Comparison of ENCODE assay signal across 9 mouse cellular contexts in the genomic region with DNA sequence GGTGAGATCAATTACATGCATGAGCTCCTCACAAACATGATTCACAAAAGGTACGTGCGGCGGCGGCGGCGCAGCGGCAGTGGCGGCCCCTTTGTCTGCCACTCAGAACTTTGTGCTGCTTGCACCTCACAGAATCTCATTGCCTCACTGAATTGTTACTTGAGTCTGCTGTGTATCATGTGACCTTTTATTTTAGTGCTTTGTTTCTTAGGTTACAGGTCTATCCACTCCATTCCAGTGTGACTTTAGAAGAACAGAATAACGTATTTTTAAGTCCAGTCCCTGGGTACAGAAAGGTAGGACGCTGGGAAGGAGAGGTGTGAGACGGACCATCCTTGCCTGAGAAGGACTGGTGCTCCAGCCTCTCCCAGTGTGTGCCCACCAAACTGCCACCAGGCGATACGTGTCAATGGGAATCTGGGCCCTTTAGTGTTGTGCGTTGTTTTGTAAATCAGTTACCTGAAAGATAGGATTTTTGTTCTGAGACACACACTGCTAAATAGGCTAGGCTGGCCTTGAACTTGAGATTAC. TPM values are rescaled to one million over a fixed set of nuclear protein-coding genes. Genes with fewer than 3 reads are reported as not detected.
DNase-seq lines count a peak whose midpoint lies in the region; ATAC-seq lines count a peak whose summit lies in the region.
"Had no signal": no experiment of that assay in that cellular context is flagged by ENCODE, and none has a peak within 500 bp of the region (broad histone marks: within the 10 kb centered on the region; RNA-seq: fewer than 3 reads in every experiment).

No protein-coding gene starts in this region.

- H3K4me1 ChIP-seq in limb, embryonic 11.5 days (ENCODE audit: control insufficient read depth, insufficient read depth, low read length) = peaks cover 5% of the 10 kb centered on the region; the same call in 1 of the 2 replicates
- H3K4me1 ChIP-seq in neural tube, embryonic 14.5 days (ENCODE audit: control insufficient read depth, insufficient read depth, low read length) = no peaks in the 10 kb centered on the region

- H3K4me3 ChIP-seq in limb, embryonic 11.5 days (ENCODE audit: low read depth, low read length) = no peak overlapping the region
- H3K4me3 ChIP-seq in neural tube, embryonic 14.5 days (ENCODE audit: low read depth, low read length) = no peak overlapping the region

- H3K9me3 ChIP-seq in limb, embryonic 11.5 days (ENCODE audit: control insufficient read depth, low read length) = no peaks in the 10 kb centered on the region
- no peaks in the 10 kb centered on the region for H3K9me3 ChIP-seq in neural tube, embryonic 14.5 days (ENCODE audit: control insufficient read depth, low read length)

- H3K9ac ChIP-seq in limb, embryonic 11.5 days (ENCODE audit: low read length) = peak overlapping the region; percentile 55
- no peak overlapping the region for H3K9ac ChIP-seq in neural tube, embryonic 14.5 days (replicated peaks; ENCODE audit: low read depth, low read length)

- WGBS in limb, embryonic 11.5 days = 31% methylated on average over 14 of the region's 14 CpGs
- WGBS in neural tube, embryonic 14.5 days = 16% methylated on average over 14 of the region's 14 CpGs

- DNase-seq in embryo, embryonic 10 days (ENCODE audit: low spot score) = peak; percentile 79
- DNase-seq in embryo, embryonic 9.5 days (ENCODE audit: extremely low spot score) = no peak
- peak; percentile 25 for DNase-seq in retina, postnatal 1 day
- DNase-seq in retina, embryonic 14.5 days (ENCODE audit: low spot score) = no peak
- DNase-seq in limb, embryonic 11.5 days (ENCODE audit: low spot score) = peak; percentile 51
- no peak for DNase-seq in cerebellum, postnatal 10 days
- DNase-seq in adrenal gland, adult 2 months = no peak
- DNase-seq: right cerebral cortex, postnatal 4 days had no signal

- H3K4me2 ChIP-seq in limb, embryonic 11.5 days (ENCODE audit: low read depth, severe bottlenecking) = peak overlapping the region; percentile 38
- peak overlapping the region; percentile 34; the same call in 1 of the 2 replicates for H3K4me2 ChIP-seq in neural tube, embryonic 14.5 days (ENCODE audit: low read depth, low read length)

- H3K27me3 ChIP-seq in limb, embryonic 11.5 days (ENCODE audit: control insufficient read depth, insufficient read depth, low read length) = no peaks in the 10 kb centered on the region
- H3K27me3 ChIP-seq in neural tube, embryonic 14.5 days (ENCODE audit: control insufficient read depth, insufficient read depth, low read length) = no peaks in the 10 kb centered on the region

- H3K27ac ChIP-seq in limb, embryonic 11.5 days (replicated peaks; ENCODE audit: low read depth, low read length) = no peak overlapping the region
- H3K27ac ChIP-seq in neural tube, embryonic 14.5 days (ENCODE audit: low read depth, low read length) = no peak overlapping the region

- no peak for ATAC-seq in limb, embryonic 11.5 days (ENCODE audit: insufficient number of reproducible peaks, low FRiP score, low TSS enrichment, low read depth)
- no peak for ATAC-seq in neural tube, embryonic 14.5 days (ENCODE audit: low read depth)

- H3K36me3 ChIP-seq in limb, embryonic 11.5 days (ENCODE audit: control insufficient read depth, insufficient read depth, low read length) = no peaks in the 10 kb centered on the region
- no peaks in the 10 kb centered on the region for H3K36me3 ChIP-seq in neural tube, embryonic 14.5 days (ENCODE audit: control insufficient read depth, insufficient read depth, low read length)

RNA-seq across cellular contexts. Expression of gene Rd3l, which starts 32.2 kb away (rescaled TPM):
- polyA plus RNA-seq in limb, embryonic 11.5 days (2014; fragmentation: Nextera tagmentation; extraction: Ambion mirVana) = not detected in 2 replicates
- not detected in 2 replicates for polyA plus RNA-seq in neural tube, embryonic 14.5 days (2014; fragmentation: Nextera tagmentation; extraction: Ambion mirVana)
- total RNA-seq in adrenal gland, adult 2 months (2021) = not detected
- polyA plus RNA-seq in adrenal gland, adult 2 months (2012; rRNA removed) = not detected in 2 replicates

RNA-seq across cellular contexts. Expression of gene Tdrd9, which starts 42.0 kb away (rescaled TPM):
- 0.61 and 0.95 TPM in 2 replicates for polyA plus RNA-seq in limb, embryonic 11.5 days (2014; fragmentation: Nextera tagmentation; extraction: Ambion mirVana)
- polyA plus RNA-seq in neural tube, embryonic 14.5 days (2014; fragmentation: Nextera tagmentation; extraction: Ambion mirVana) = 0.17 and 0.89 TPM in 2 replicates
- under 1 TPM in 1 of 2 experiments, not detected in 1; 0.07 TPM for total RNA-seq in adrenal gland, adult 2 months (2021)
- 0.06 TPM in 1 of 2 replicates, not detected in the other for polyA plus RNA-seq in adrenal gland, adult 2 months (2012; rRNA removed)

RNA-seq across cellular contexts. Expression of gene Atp5mpl, which starts 46.6 kb away (rescaled TPM):
- 670 and 686 TPM in 2 replicates for polyA plus RNA-seq in limb, embryonic 11.5 days (2014; fragmentation: Nextera tagmentation; extraction: Ambion mirVana)
- 737 and 896 TPM in 2 replicates for polyA plus RNA-seq in neural tube, embryonic 14.5 days (2014; fragmentation: Nextera tagmentation; extraction: Ambion mirVana)
- 100 to 1,000 TPM; 274 to 451 TPM for total RNA-seq in adrenal gland, adult 2 months (2021)
- 3.2 and 6.1 TPM in 2 replicates for polyA plus RNA-seq in adrenal gland, adult 2 months (2012; rRNA removed)

Comparison
In these comparisons a context has a peak if more than half of its experiments do, and no peak if none do; other contexts are left out.
1. DNase-seq: peak in embryo, embryonic 10 days (single experiment), retina, postnatal 1 day (single experiment) and limb, embryonic 11.5 days (single experiment); none in embryo, embryonic 9.5 days (single experiment), retina, embryonic 14.5 days (single experiment), cerebellum, postnatal 10 days (0 of 2) and adrenal gland, adult 2 months (single experiment).
2. RNA of gene Atp5mpl, which starts 46.6 kb away (polyA plus RNA-seq): 737 to 896 TPM in neural tube, embryonic 14.5 days and 670 to 686 TPM in limb, embryonic 11.5 days; 3.2 to 6.1 TPM in adrenal gland, adult 2 months; every median in the first group is over 10 times any median in the second.